Mouse (Mus musculus) stomach, postnatal 0 days (tissue): Measurements from ENCODE around the gene Snx29. TPM values are rescaled to one million over a fixed set of nuclear protein-coding genes. Genes with fewer than 3 reads are reported as not detected.
"Not testable (repeated sequence)": the region's sequence is repeated elsewhere in the genome, so short reads cannot be mapped to it uniquely, and the experiment has no call there.

ENCODE experiments used
- ATAC-seq: fragments of 200-750 bp; cut with Nextera tagmentation; 2 replicates; pipeline ENCODE4 v1.8.0; 2017; ENCODE audit not compliant: low FRiP score, low TSS enrichment
- DNase-seq: peaks from one replicate; pipeline ENCODE4 v3.0.0-alpha.2; 2016; ENCODE audit warnings: low spot score
- H3K27ac ChIP-seq: fragments of 300-500 bp; sonication (generic); replicated peaks from 2 replicates; pipeline ENCODE4 v1.5.1; 2014; ENCODE audit warnings: mild to moderate bottlenecking, control low read depth
- H3K27me3 ChIP-seq: fragments of 300-500 bp; sonication (generic); 2 replicates; pipeline ENCODE4 v1.6.1; 2014; ENCODE audit warnings: low read length; ENCODE audit not compliant: control insufficient read depth, insufficient read depth
- H3K36me3 ChIP-seq: fragments of 300-500 bp; sonication (generic); 2 replicates; pipeline ENCODE4 v1.6.1; 2014; ENCODE audit warnings: low read length, mixed read lengths; ENCODE audit not compliant: control insufficient read depth, insufficient read depth
- H3K4me1 ChIP-seq: fragments of 300-500 bp; sonication (generic); replicated peaks from 2 replicates; pipeline ENCODE4 v1.6.1; 2014; ENCODE audit warnings: antibody characterized with exemption; ENCODE audit not compliant: control insufficient read depth, insufficient read depth
- H3K4me2 ChIP-seq: fragments of 300-500 bp; sonication (generic); replicated peaks from 2 replicates; pipeline ENCODE4 v1.6.1; 2014; ENCODE audit warnings: low read depth, mild to moderate bottlenecking, control low read depth, moderate library complexity
- H3K4me3 ChIP-seq: fragments of 300-500 bp; sonication (generic); 2 replicates; pipeline ENCODE4 v1.5.1; 2014; ENCODE audit warnings: low read depth, low read length, control low read depth
- H3K9ac ChIP-seq: fragments of 300-500 bp; sonication (generic); 2 replicates; pipeline ENCODE4 v1.6.1; 2014; ENCODE audit warnings: mild to moderate bottlenecking, low read length, control low read depth, mixed read lengths
- H3K9me3 ChIP-seq: fragments of 300-500 bp; sonication (generic); 2 replicates; pipeline ENCODE4 v1.6.1; 2016; ENCODE audit warnings: low read length; ENCODE audit not compliant: control insufficient read depth
- CTCF ChIP-seq: IDR thresholded peaks from 2 replicates; pipeline ENCODE4 v1.5.1; 2016; ENCODE audit warnings: antibody characterized with exemption, low read depth, mild to moderate bottlenecking, moderate library complexity
- EP300 ChIP-seq: optimal IDR thresholded peaks from 2 replicates; pipeline ENCODE3; 2016; ENCODE audit warnings: antibody characterized with exemption
- whole genome bisulfite sequencing: fragments of 180-500 bp; shearing (Covaris S2); extraction: QIAGEN DNeasy Blood & Tissue Kit; methylation state at CpG from one replicate; pipeline ENCODE4 v1.1.7; 2014; 5-methylcytosine and 5-hydroxymethylcytosine counted together
- polyA plus RNA-seq: library from polyadenylated mRNA; unstranded; fragments of >200 nt; fragmentation: Nextera tagmentation; extraction: Ambion mirVana; gene quantifications from 2 replicates; pipeline ENCODE4 v1.2.1, GENCODE M21; 2015

Snx29 gene
- polyA plus RNA-seq, 1 experiment from 2014 or later, result 4.8 TPM

GRCm38 (mm10) chr16:11507188-11507731, 184.6 kb downstream of the Snx29 start:
- Histone ChIP-seq H3K4me3 (no peak overlapping the region), H3K36me3 (no peaks in the 10 kb centered on the region), H3K4me2 (no peak overlapping the region), H3K4me1 (no peaks in the 10 kb centered on the region), H3K9ac (no peak overlapping the region), H3K9me3 (no peaks in the 10 kb centered on the region), H3K27me3 (no peaks in the 10 kb centered on the region), H3K27ac (no peak overlapping the region)
- no peak for DNase-seq
- no peak for ATAC-seq
- TF ChIP-seq EP300, result no peak
- TF ChIP-seq CTCF, result no peak
- WGBS, result 62% methylated on average over 9 of the region's 9 CpGs

- 87% methylated on average over 7 of the region's 7 CpGs for WGBS
- Histone ChIP-seq H3K27me3 (no peaks in the 10 kb centered on the region), H3K4me3 (no peak overlapping the region), H3K9ac (no peak overlapping the region), H3K36me3 (no peaks in the 10 kb centered on the region), H3K27ac (no peak overlapping the region), H3K4me2 (no peak overlapping the region), H3K9me3 (no peaks in the 10 kb centered on the region), H3K4me1 (no peaks in the 10 kb centered on the region)
- DNase-seq (no peak), ATAC-seq (no peak)
- TF ChIP-seq EP300 (no peak), CTCF (no peak)
Measured at GRCm38 (mm10) chr16:11508341-11508740, 185.6 kb downstream of the Snx29 start.

- no peaks in the 10 kb centered on the region for H3K9me3 ChIP-seq
- no peak overlapping the region for H3K4me2 ChIP-seq
- H3K36me3 ChIP-seq, result no peaks in the 10 kb centered on the region
- no peak overlapping the region for H3K27ac ChIP-seq
- DNase-seq (no peak), ATAC-seq (no peak)
- H3K4me1 ChIP-seq, result no peaks in the 10 kb centered on the region
- WGBS, result 79% methylated on average over 2 of the region's 2 CpGs
- TF ChIP-seq CTCF, result no peak
- H3K27me3 ChIP-seq, result no peaks in the 10 kb centered on the region
- H3K4me3 ChIP-seq, result no peak overlapping the region
- H3K9ac ChIP-seq, result no peak overlapping the region
Measured at GRCm38 (mm10) chr16:11510416-11510815, 187.7 kb downstream of the Snx29 start.

- Histone ChIP-seq H3K27ac (no peak overlapping the region), H3K9ac (no peak overlapping the region), H3K4me2 (no peak overlapping the region), H3K4me3 (no peak overlapping the region), H3K27me3 (no peaks in the 10 kb centered on the region), H3K9me3 (no peaks in the 10 kb centered on the region), H3K36me3 (no peaks in the 10 kb centered on the region), H3K4me1 (no peaks in the 10 kb centered on the region)
- TF ChIP-seq CTCF, result no peak
- TF ChIP-seq EP300, result no peak
- DNase-seq (no peak), ATAC-seq (no peak)
- WGBS, result 58% methylated on average over 3 of the region's 3 CpGs
Measured at GRCm38 (mm10) chr16:11510854-11511253, 188.1 kb downstream of the Snx29 start.

- not testable (repeated sequence) for H3K36me3 ChIP-seq, DNase-seq, H3K4me1 ChIP-seq, H3K9ac ChIP-seq, H3K27me3 ChIP-seq, H3K27ac ChIP-seq, H3K4me2 ChIP-seq, H3K9me3 ChIP-seq, ATAC-seq, H3K4me3 ChIP-seq
- 66% methylated on average over 7 of the region's 7 CpGs for WGBS
Measured at GRCm38 (mm10) chr16:11511696-11512095, 189.0 kb downstream of the Snx29 start.

- ATAC-seq (no peak), DNase-seq (no peak)
- Histone ChIP-seq H3K4me2 (no peak overlapping the region), H3K4me3 (no peak overlapping the region), H3K4me1 (no peaks in the 10 kb centered on the region), H3K9ac (no peak overlapping the region), H3K9me3 (no peaks in the 10 kb centered on the region), H3K27me3 (no peaks in the 10 kb centered on the region), H3K36me3 (no peaks in the 10 kb centered on the region), H3K27ac (no peak overlapping the region)
- 93% methylated on average over 2 of the region's 2 CpGs for WGBS
- no peak for TF ChIP-seq CTCF
- no peak for TF ChIP-seq EP300
Measured at GRCm38 (mm10) chr16:11516681-11517080, 194.0 kb downstream of the Snx29 start.
